Mouse (Mus musculus): ENCODE measurements at regions not wholly inside any gene's neighbourhood (a gene's known extent, or its start where the extent isn't known, plus 50 kb on each side); places are given as distances from the start of the nearest gene placed in this dataset.

DNA sequence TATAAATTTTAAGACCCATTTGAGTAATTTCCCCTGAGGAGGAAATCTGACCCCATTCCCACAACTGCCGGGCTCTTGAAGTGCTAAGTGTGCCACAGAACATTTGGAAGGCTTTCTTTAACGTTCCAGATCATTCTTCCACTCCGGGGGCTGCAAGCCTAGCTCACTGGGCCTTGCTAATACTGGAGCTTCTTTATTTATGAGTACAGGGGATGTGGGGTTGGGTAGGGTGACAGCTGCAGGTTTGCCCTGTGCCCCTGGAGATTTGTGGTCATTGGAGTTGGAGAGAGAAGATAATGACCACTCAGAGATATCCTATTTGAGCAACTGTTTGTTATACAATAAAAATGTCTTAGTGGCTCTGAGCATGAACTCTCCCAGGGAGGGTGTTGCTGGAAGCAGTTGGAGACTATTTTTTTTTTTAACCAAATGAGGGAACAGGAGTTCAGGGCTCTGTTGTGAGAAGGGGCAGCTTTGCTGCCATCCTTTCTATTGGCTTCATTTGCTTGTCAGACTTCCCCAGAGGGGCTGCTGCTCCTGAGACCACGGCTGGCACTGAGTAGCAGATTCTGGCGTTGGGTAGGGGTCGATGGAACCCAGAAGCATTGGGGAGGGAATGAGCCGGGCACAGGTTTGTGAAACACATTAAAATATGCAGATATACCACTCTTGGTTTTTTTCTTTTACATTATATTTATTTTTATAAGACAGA is 249.0 kb downstream of the Ttll7 start:
- no peak overlapping the region for H3K4me2 ChIP-seq (replicated peaks; ENCODE audit: low read depth, low read length)
- H3K36me3 ChIP-seq (ENCODE audit: insufficient read depth, low read length), result no peaks in the 10 kb centered on the region
- 38% methylated on average over 7 of the region's 7 CpGs for WGBS
- no peak for ATAC-seq
- H3K9me3 ChIP-seq (ENCODE audit: low read length), result no peaks in the 10 kb centered on the region
- TF ChIP-seq CTCF (IDR thresholded peaks at IDR 0.05) (no peak), EP300 (IDR thresholded peaks at IDR 0.05) (no peak)
- H3K4me3 ChIP-seq (ENCODE audit: low read depth, low read length), result no peak overlapping the region
- no peak for DNase-seq (ENCODE audit: low spot score)
- no peak overlapping the region for H3K27ac ChIP-seq (ENCODE audit: low read length)
- H3K4me1 ChIP-seq (ENCODE audit: insufficient read depth, low read depth, low read length), result no peaks in the 10 kb centered on the region
- H3K9ac ChIP-seq (replicated peaks; ENCODE audit: low read depth), result no peak overlapping the region
- no peaks in the 10 kb centered on the region for H3K27me3 ChIP-seq (replicated peaks; ENCODE audit: insufficient read depth, low read length)

DNA sequence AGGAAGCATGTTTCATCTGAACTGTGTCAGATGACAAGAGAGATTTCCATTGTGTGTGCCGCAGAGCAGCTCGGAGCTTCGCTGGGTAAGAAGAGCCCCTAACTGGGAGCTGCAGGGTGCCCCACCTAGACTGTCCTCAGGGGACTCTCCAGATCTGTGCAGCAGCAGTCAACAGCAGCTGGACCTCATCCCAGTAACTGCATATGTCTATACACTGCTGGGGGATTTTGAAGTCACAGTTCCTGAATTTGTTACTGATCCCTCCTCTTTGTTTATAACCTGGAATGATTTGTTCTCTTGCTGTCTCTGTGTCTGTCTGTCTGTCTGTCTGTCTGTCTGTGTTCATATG is 249.6 kb downstream of the Ttll7 start:
- no peak overlapping the region for H3K4me2 ChIP-seq (replicated peaks; ENCODE audit: low read depth, low read length)
- ATAC-seq (peak; percentile 46; the same call in 1 of the 2 replicates), DNase-seq (ENCODE audit: low spot score) (peak; percentile 8)
- H3K27me3 ChIP-seq (replicated peaks; ENCODE audit: insufficient read depth, low read length), result no peaks in the 10 kb centered on the region
- H3K9me3 ChIP-seq (ENCODE audit: low read length), result no peaks in the 10 kb centered on the region
- no peaks in the 10 kb centered on the region for H3K4me1 ChIP-seq (ENCODE audit: insufficient read depth, low read depth, low read length)
- H3K36me3 ChIP-seq (ENCODE audit: insufficient read depth, low read length), result no peaks in the 10 kb centered on the region
- TF ChIP-seq CTCF (IDR thresholded peaks at IDR 0.05) (no peak), EP300 (IDR thresholded peaks at IDR 0.05) (no peak)
- no peak overlapping the region for H3K4me3 ChIP-seq (ENCODE audit: low read depth, low read length)
- H3K9ac ChIP-seq (replicated peaks; ENCODE audit: low read depth), result no peak overlapping the region
- WGBS, result 49% methylated on average over 3 of the region's 3 CpGs
- H3K27ac ChIP-seq (ENCODE audit: low read length), result no peak overlapping the region

DNA sequence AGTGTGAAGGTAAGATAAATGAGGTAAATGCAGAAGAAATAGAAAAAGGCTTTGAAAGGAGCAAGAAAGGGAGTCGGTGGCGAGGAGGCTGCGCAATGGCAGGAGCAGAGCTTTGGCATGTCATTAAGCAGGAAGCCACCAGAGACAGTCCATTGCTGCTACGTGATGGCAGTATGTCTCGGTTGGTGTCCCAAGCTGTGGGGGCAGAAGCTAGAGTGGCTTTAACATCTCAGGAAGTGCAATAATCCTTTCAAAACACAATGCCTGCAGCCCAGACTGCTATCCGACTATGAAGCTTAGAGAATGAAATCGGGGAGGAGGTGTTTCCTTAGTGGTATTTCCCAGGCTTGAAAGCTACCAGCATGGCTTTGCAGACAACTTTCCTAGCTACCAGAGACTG is 251.3 kb downstream of the Ttll7 start:
- Histone ChIP-seq H3K9me3 (ENCODE audit: low read length) (no peaks in the 10 kb centered on the region), H3K4me3 (ENCODE audit: low read depth, low read length) (no peak overlapping the region), H3K4me1 (ENCODE audit: insufficient read depth, low read depth, low read length) (no peaks in the 10 kb centered on the region), H3K36me3 (ENCODE audit: insufficient read depth, low read length) (no peaks in the 10 kb centered on the region), H3K9ac (replicated peaks; ENCODE audit: low read depth) (no peak overlapping the region), H3K27me3 (replicated peaks; ENCODE audit: insufficient read depth, low read length) (no peaks in the 10 kb centered on the region), H3K4me2 (replicated peaks; ENCODE audit: low read depth, low read length) (no peak overlapping the region), H3K27ac (ENCODE audit: low read length) (no peak overlapping the region)
- TF ChIP-seq EP300 (IDR thresholded peaks at IDR 0.05), result no peak
- 63% methylated on average over 7 of the region's 7 CpGs for WGBS
- ATAC-seq (no peak), DNase-seq (ENCODE audit: low spot score) (no peak)

DNA sequence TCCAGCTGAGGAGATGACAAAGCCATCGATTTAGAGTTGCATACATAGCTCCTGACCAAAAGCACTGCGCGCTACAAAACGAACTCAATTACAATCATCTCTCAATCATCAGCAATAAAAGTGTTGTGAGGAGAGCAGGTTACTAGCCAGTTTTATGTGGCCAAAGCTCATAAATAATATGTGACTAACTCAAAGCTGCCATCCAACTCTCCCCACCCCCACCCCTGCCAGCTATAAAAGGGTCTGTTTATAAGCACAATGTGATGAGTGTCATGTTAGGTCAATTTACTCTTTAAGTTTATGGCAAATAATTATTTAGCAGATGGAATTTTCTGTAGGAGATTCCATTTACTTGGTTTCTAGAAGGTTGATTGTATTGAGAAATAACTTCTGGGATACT is 265.4 kb downstream of the Ttll7 start:
- Histone ChIP-seq H3K36me3 (ENCODE audit: insufficient read depth, low read length) (no peaks in the 10 kb centered on the region), H3K4me3 (ENCODE audit: low read depth, low read length) (no peak overlapping the region), H3K9me3 (ENCODE audit: low read length) (no peaks in the 10 kb centered on the region), H3K4me2 (replicated peaks; ENCODE audit: low read depth, low read length) (no peak overlapping the region), H3K9ac (replicated peaks; ENCODE audit: low read depth) (no peak overlapping the region), H3K27me3 (replicated peaks; ENCODE audit: insufficient read depth, low read length) (no peaks in the 10 kb centered on the region), H3K4me1 (ENCODE audit: insufficient read depth, low read depth, low read length) (no peaks in the 10 kb centered on the region), H3K27ac (ENCODE audit: low read length) (no peak overlapping the region)
- TF ChIP-seq EP300 (IDR thresholded peaks at IDR 0.05), result no peak
- TF ChIP-seq CTCF (IDR thresholded peaks at IDR 0.05), result no peak
- DNase-seq (ENCODE audit: low spot score) (no peak), ATAC-seq (no peak)
- 93% methylated on average over 4 of the region's 4 CpGs for WGBS

DNA sequence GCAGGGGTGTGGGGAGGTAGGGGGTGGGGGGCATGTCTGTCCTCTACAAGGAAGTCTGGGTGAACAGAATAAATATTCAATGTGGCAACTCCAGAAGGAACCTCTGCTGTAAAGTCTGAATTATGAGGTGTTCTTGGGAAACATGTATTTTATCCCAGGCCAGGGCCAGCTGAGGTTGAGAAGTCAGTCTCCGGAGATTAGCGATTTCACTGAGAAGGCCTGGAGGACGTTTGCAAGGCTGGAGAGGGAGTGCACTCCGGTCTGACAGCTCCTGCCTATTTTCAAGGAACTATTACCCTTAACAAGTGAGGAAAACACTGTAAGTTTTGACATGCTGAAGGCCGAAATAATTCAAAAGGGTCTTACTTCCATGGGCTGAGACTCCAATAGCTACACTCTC is 265.9 kb downstream of the Ttll7 start:
- H3K4me1 ChIP-seq (ENCODE audit: insufficient read depth, low read depth, low read length), result no peaks in the 10 kb centered on the region
- TF ChIP-seq EP300 (IDR thresholded peaks at IDR 0.05), result no peak
- no peak for TF ChIP-seq CTCF (IDR thresholded peaks at IDR 0.05)
- H3K36me3 ChIP-seq (ENCODE audit: insufficient read depth, low read length), result no peaks in the 10 kb centered on the region
- no peak overlapping the region for H3K27ac ChIP-seq (ENCODE audit: low read length)
- H3K9ac ChIP-seq (replicated peaks; ENCODE audit: low read depth), result no peak overlapping the region
- H3K9me3 ChIP-seq (ENCODE audit: low read length), result no peaks in the 10 kb centered on the region
- H3K4me2 ChIP-seq (replicated peaks; ENCODE audit: low read depth, low read length), result no peak overlapping the region
- no peaks in the 10 kb centered on the region for H3K27me3 ChIP-seq (replicated peaks; ENCODE audit: insufficient read depth, low read length)
- no peak for DNase-seq (ENCODE audit: low spot score)
- WGBS, result 49% methylated on average over 5 of the region's 5 CpGs
- H3K4me3 ChIP-seq (ENCODE audit: low read depth, low read length), result no peak overlapping the region
- no peak for ATAC-seq

DNA sequence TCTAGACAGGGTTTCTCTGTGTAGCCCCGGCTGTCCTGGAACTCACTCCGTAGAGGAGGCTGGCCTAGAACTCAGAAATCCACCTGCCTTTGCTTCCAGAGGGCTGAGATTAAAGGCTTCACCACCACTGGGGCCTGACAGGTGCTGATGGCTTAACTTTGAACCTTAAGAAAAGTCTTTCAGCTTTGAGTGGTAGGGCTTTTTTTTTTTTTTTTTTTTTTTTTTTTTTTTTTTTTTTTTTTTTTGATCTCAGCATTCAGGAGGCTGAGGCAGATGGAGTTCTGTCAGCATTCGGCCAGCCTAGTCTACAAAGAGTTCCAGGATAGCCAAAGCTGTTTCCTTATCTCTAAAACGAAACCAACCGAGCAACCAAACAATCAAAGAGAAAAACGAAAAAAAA is 266.5 kb downstream of the Ttll7 start:
- WGBS, result 81% methylated on average over 6 of the region's 6 CpGs

DNA sequence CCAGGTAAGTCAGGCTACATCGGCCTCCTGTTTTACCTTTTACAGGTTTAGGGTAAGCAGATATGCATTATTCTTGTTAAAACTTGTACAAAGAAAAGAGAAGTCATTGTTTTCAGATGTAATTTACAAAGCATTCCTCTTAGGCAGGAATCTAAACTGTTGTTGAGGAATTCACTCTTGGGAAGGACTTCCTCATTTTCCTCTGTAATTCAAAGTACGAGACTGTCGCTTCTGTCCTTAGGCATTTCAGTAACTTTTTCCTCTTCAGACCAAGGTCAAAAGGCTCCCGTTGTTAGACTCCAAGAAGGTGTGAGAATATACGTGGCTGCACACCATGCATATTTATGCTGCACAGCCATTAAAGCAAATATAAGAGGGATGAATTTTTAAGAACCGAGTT is 269.7 kb downstream of the Ttll7 start:
- H3K4me2 ChIP-seq (replicated peaks; ENCODE audit: low read depth, low read length), result no peak overlapping the region
- DNase-seq (ENCODE audit: low spot score), result no peak
- no peak overlapping the region for H3K4me3 ChIP-seq (ENCODE audit: low read depth, low read length)
- H3K27me3 ChIP-seq (replicated peaks; ENCODE audit: insufficient read depth, low read length), result no peaks in the 10 kb centered on the region
- no peak for ATAC-seq
- H3K9ac ChIP-seq (replicated peaks; ENCODE audit: low read depth), result no peak overlapping the region
- no peaks in the 10 kb centered on the region for H3K4me1 ChIP-seq (ENCODE audit: insufficient read depth, low read depth, low read length)
- WGBS, result 63% methylated on average over 6 of the region's 6 CpGs
- H3K27ac ChIP-seq (ENCODE audit: low read length), result no peak overlapping the region
- H3K36me3 ChIP-seq (ENCODE audit: insufficient read depth, low read length), result no peaks in the 10 kb centered on the region
- TF ChIP-seq CTCF (IDR thresholded peaks at IDR 0.05), result no peak
- no peak for TF ChIP-seq EP300 (IDR thresholded peaks at IDR 0.05)
- no peaks in the 10 kb centered on the region for H3K9me3 ChIP-seq (ENCODE audit: low read length)

More for the DNA sequence above, 266.5 kb downstream of the Ttll7 start:
- Histone ChIP-seq H3K36me3 (ENCODE audit: insufficient read depth, low read length) (no peaks in the 10 kb centered on the region), H3K9me3 (ENCODE audit: low read length) (no peaks in the 10 kb centered on the region), H3K27ac (ENCODE audit: low read length) (no peak overlapping the region), H3K9ac (replicated peaks; ENCODE audit: low read depth) (no peak overlapping the region), H3K4me3 (ENCODE audit: low read depth, low read length) (no peak overlapping the region), H3K4me2 (replicated peaks; ENCODE audit: low read depth, low read length) (no peak overlapping the region), H3K27me3 (replicated peaks; ENCODE audit: insufficient read depth, low read length) (no peaks in the 10 kb centered on the region), H3K4me1 (ENCODE audit: insufficient read depth, low read depth, low read length) (no peaks in the 10 kb centered on the region)
- DNase-seq (ENCODE audit: low spot score) (no peak), ATAC-seq (no peak)
- TF ChIP-seq EP300 (IDR thresholded peaks at IDR 0.05) (no peak), CTCF (IDR thresholded peaks at IDR 0.05) (no peak)
